Mouse (Mus musculus): ENCODE results near the gene Zmym4.

DNA sequence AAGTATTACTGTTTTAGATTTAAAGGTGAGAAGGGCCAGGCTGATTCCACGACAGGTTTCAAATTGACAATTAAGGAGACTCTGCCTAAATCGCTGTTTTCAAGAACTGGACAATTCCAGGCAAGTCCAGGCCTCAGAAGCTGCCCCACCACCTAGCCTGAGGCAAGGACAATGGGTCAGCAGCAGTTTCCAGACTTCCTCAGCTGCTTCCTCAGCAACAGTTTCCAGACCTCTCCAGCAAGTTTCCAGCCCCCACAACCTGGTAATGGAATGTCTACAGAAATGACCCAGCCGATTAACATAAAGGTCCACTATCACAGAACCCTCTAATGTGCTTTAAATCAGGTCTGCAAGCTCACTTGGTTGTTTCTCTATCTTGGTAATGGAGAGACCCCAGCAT, 36.4 kb upstream of the Zmym4 start:
- no peak for TF ChIP-seq EP300 (IDR thresholded peaks at IDR 0.05; ENCODE audit: low read depth)
- TF ChIP-seq CTCF (IDR thresholded peaks at IDR 0.05; ENCODE audit: low read depth): no peak
